Mouse (Mus musculus) G1E (cell line): ENCODE measurements at regions not wholly inside any gene's neighbourhood (a gene's known extent, or its start where the extent isn't known, plus 50 kb on each side); places are given as distances from the start of the nearest gene placed in this dataset.

ENCODE experiments used
- CTCF ChIP-seq: IDR thresholded peaks from 2 replicates; pipeline ENCODE4 v1.5.1; 2012; ENCODE audit warnings: low read depth, low read length, inconsistent platforms, mixed read lengths
- GATA1 ChIP-seq: IDR thresholded peaks from 2 replicates; pipeline ENCODE4 v1.6.1; 2012; ENCODE audit warnings: borderline replicate concordance, low read length, inconsistent platforms, mixed read lengths
- TAL1 ChIP-seq: conservative IDR thresholded peaks from 2 replicates; pipeline ENCODE4 v1.6.1; 2012; ENCODE audit warnings: low read depth, low read length, inconsistent platforms, mixed read lengths

- TF ChIP-seq CTCF, result no peak
- TF ChIP-seq TAL1, result no peak
- TF ChIP-seq GATA1, result no peak
Observed at GRCm38 (mm10) chr5:91818800-91819199, 144.1 kb downstream of the Rchy1 start.
